27 mouse cellular contexts compared by ENCODE assay signal in the genomic region with DNA sequence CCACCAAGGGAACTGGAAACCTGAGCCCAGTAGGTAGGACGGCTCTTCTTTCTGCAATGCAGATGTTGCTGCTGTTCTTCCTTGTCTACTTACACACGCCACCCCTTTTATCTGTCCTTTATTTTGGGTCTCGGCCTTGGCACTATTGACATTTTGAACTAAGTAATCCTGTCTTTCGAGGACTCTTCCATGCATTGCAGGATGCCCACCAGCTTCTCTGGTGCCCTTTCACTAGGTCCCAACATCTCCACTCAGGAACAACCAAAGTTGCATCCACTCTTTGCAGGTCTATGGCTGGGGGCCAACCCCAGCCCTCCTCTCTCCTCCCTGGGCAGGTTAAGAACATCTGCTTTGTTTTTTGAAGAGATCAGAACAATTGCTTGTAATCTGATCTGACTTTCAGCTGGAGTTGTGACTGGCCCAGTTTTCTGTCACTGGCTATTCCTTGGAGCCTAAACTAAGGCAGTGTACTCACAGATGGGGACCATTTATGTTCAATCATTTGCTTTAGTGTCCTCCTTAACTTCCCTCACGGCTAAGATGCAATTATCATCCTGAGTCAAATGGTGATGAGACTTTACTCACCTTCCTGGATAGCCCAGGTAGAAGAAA. TPM values are rescaled to one million over a fixed set of nuclear protein-coding genes. Genes with fewer than 3 reads are reported as not detected.
DNase-seq lines count a peak whose midpoint lies in the region; ATAC-seq and TF ChIP-seq lines count a peak whose summit lies in the region.
"Had no signal": no experiment of that assay in that cellular context is flagged by ENCODE, and none has a peak within 500 bp of the region (broad histone marks: within the 10 kb centered on the region; RNA-seq: fewer than 3 reads in every experiment).

No protein-coding gene starts in this region.

- no peak for TF ChIP-seq EP300 in ES-Bruce4 (IDR thresholded peaks at IDR 0.05; ENCODE audit: insufficient read depth, low read depth, low read length)

- no peaks in the 10 kb centered on the region for H3K27me3 ChIP-seq in heart, embryonic 16.5 days (ENCODE audit: control insufficient read depth, insufficient read depth, low read length)
- peaks cover 21% of the 10 kb centered on the region for H3K27me3 ChIP-seq in E14TG2a.4 (ENCODE audit: insufficient read depth, low read length)
- H3K27me3 ChIP-seq in ES-Bruce4 (ENCODE audit: control insufficient read depth, insufficient read depth, low read length, poor library complexity, severe bottlenecking), result no peaks in the 10 kb centered on the region
- H3K27me3 ChIP-seq: embryonic facial prominence, embryonic 15.5 days had no signal

- 66% methylated on average over 5 of the region's 5 CpGs for WGBS in heart, embryonic 16.5 days

- ATAC-seq in heart, embryonic 16.5 days (replicated peaks; ENCODE audit: extremely low read depth, insufficient read depth, low FRiP score), result no peak
- ATAC-seq: forebrain, embryonic 15.5 days; hindbrain, postnatal 0 days; intestine, embryonic 16.5 days had no signal

- H3K4me1 ChIP-seq in heart, embryonic 16.5 days (ENCODE audit: control insufficient read depth, insufficient read depth, low read length), result peaks cover 17% of the 10 kb centered on the region
- H3K4me1 ChIP-seq in E14TG2a.4 (replicated peaks; ENCODE audit: low read depth, low read length), result peaks cover 75% of the 10 kb centered on the region
- H3K4me1 ChIP-seq in ES-Bruce4 (ENCODE audit: control insufficient read depth, insufficient read depth, low read length), result peaks cover 2% of the 10 kb centered on the region
- H3K4me1 ChIP-seq: forebrain, embryonic 12.5 days; forebrain, embryonic 15.5 days had no signal

- no peak overlapping the region for H3K4me3 ChIP-seq in heart, embryonic 16.5 days (ENCODE audit: low read length)
- peak overlapping the region; percentile 18; the same call in 1 of the 2 replicates for H3K4me3 ChIP-seq in E14TG2a.4 (replicated peaks; ENCODE audit: low read length)
- H3K4me3 ChIP-seq in ES-Bruce4 (ENCODE audit: low read depth, low read length), result no peak overlapping the region
- H3K4me3 ChIP-seq: embryonic facial prominence, embryonic 12.5 days; embryonic facial prominence, embryonic 15.5 days; forebrain, embryonic 12.5 days; forebrain, embryonic 15.5 days; heart, adult 2 months had no signal

- TF ChIP-seq CTCF in E14TG2a.4 (conservative IDR thresholded peaks at IDR 0.05; ENCODE audit: low read length) (no peak), ES-Bruce4 (IDR thresholded peaks at IDR 0.05; ENCODE audit: low read depth, low read length) (no peak)

- H3K36me3 ChIP-seq in heart, embryonic 16.5 days (ENCODE audit: control insufficient read depth, insufficient read depth), result no peaks in the 10 kb centered on the region
- H3K36me3 ChIP-seq in E14TG2a.4 (ENCODE audit: insufficient read depth, low read length) (no peaks in the 10 kb centered on the region), ES-Bruce4 (ENCODE audit: control insufficient read depth, insufficient read depth, low read length, poor library complexity, severe bottlenecking) (no peaks in the 10 kb centered on the region)
- H3K36me3 ChIP-seq: embryonic facial prominence, embryonic 12.5 days; embryonic facial prominence, embryonic 15.5 days; forebrain, embryonic 12.5 days; forebrain, embryonic 15.5 days had no signal

- no peaks in the 10 kb centered on the region for H3K9me3 ChIP-seq in heart, embryonic 16.5 days (replicated peaks; ENCODE audit: control insufficient read depth, low read length)
- H3K9me3 ChIP-seq in E14TG2a.4 (ENCODE audit: low read length), result no peaks in the 10 kb centered on the region
- H3K9me3 ChIP-seq in ES-Bruce4 (replicated peaks; ENCODE audit: control insufficient read depth, insufficient read depth, low read length, poor library complexity, severe bottlenecking), result no peaks in the 10 kb centered on the region
- H3K9me3 ChIP-seq: embryonic facial prominence, embryonic 12.5 days; embryonic facial prominence, embryonic 15.5 days; forebrain, embryonic 12.5 days; forebrain, embryonic 15.5 days had no signal

- TF ChIP-seq POLR2A in ES-Bruce4 (IDR thresholded peaks at IDR 0.05; ENCODE audit: insufficient read depth, low read length), result no peak

- peak overlapping the region; percentile 57; the same call in 1 of the 2 replicates for H3K27ac ChIP-seq in heart, embryonic 16.5 days (ENCODE audit: low read length)
- H3K27ac ChIP-seq in ES-Bruce4 (ENCODE audit: insufficient read depth, low read length), result peak overlapping the region; percentile 91
- H3K27ac ChIP-seq: embryonic facial prominence, embryonic 12.5 days; forebrain, embryonic 12.5 days; forebrain, embryonic 15.5 days; hindbrain, embryonic 14.5 days; hindbrain, postnatal 0 days had no signal

- DNase-seq in heart, adult 9 months (ENCODE audit: low spot score in 2 of 2), result no peak
- DNase-seq in ZHBTc4 (ENCODE audit: low read depth, low spot score) (peak; percentile 51), liver (no peak)
- no peak for DNase-seq in urinary bladder, postnatal 36 days (ENCODE audit: low spot score in 2 of 2)
- DNase-seq: adrenal gland, postnatal 10 days; adrenal gland, postnatal 36 days; cerebellum, adult 11 months; cerebellum, adult 2 months; cerebellum, adult 9-11 months; cerebellum, postnatal 25 days; gastrocnemius, postnatal 25 days; heart, adult 2 months; heart, postnatal 10 days; heart, postnatal 4 days; kidney, adult 18-20 months had no signal

- no peak overlapping the region for H3K4me2 ChIP-seq in heart, embryonic 16.5 days (ENCODE audit: low read depth, low read length)
- H3K4me2 ChIP-seq: embryonic facial prominence, embryonic 12.5 days; embryonic facial prominence, embryonic 15.5 days; forebrain, embryonic 12.5 days; forebrain, embryonic 15.5 days; heart, embryonic 11.5 days; hindbrain, embryonic 14.5 days had no signal

- H3K9ac ChIP-seq in heart, embryonic 16.5 days (ENCODE audit: low read length), result no peak overlapping the region
- no peak overlapping the region for H3K9ac ChIP-seq in ES-Bruce4 (ENCODE audit: low read depth, poor library complexity, severe bottlenecking)
- H3K9ac ChIP-seq: embryonic facial prominence, embryonic 12.5 days; embryonic facial prominence, embryonic 15.5 days; forebrain, embryonic 12.5 days; forebrain, embryonic 15.5 days; hindbrain, embryonic 14.5 days had no signal

RNA-seq across cellular contexts. Expression of a gene that starts 6.7 kb away (rescaled TPM):
- polyA plus RNA-seq in heart, embryonic 16.5 days (2015; fragmentation: Nextera tagmentation; extraction: Ambion mirVana), result 17.2 and 17.7 TPM in 2 replicates
- 16.1 and 18.7 TPM in 2 replicates for polyA plus RNA-seq in ES-Bruce4 (2011; ENCODE audit: insufficient read depth, insufficient read length, low read depth, missing spikeins)
- polyA plus RNA-seq: C2C12 had no signal
